Mouse (Mus musculus): ENCODE measurements at regions not wholly inside any gene's neighbourhood (a gene's known extent, or its start where the extent isn't known, plus 50 kb on each side); places are given as distances from the start of the nearest gene placed in this dataset.

DNA sequence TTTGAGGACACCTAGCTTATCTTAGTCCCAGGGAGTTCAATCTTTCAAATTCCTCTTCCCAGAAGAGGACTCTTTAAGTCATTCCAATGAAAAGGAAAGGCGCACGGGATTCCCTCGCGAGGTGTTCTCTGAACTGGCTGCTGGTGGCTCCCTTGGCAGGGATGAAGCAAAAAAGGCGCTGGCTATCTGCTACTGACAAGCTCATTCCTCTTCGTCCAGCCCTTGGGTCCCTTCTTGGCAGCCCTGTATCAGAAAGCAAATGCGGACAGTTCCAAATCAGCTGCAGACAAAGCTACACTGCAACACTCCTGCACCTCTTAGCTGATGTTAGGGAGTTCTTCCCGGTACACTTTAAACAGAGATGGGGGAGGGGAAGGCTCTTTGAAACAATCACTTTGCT, 155.4 kb downstream of the Ifng start:
- WGBS: 62% methylated on average over 8 of the region's 8 CpGs
- Histone ChIP-seq H3K4me2 (ENCODE audit: low read length) (no peak overlapping the region), H3K27ac (ENCODE audit: low read length) (no peak overlapping the region), H3K9me3 (replicated peaks; ENCODE audit: control insufficient read depth, low read length, poor library complexity, severe bottlenecking) (no peaks in the 10 kb centered on the region), H3K4me1 (ENCODE audit: control insufficient read depth, insufficient read depth, low read length) (no peaks in the 10 kb centered on the region; the same call in 1 of the 2 replicates), H3K27me3 (ENCODE audit: control insufficient read depth, insufficient read depth, low read depth, low read length) (no peaks in the 10 kb centered on the region), H3K4me3 (ENCODE audit: low read depth, low read length) (no peak overlapping the region), H3K36me3 (ENCODE audit: control insufficient read depth, insufficient read depth, low read length) (no peaks in the 10 kb centered on the region), H3K9ac (ENCODE audit: low read depth, low read length) (no peak overlapping the region)
- no peak for ATAC-seq

DNA sequence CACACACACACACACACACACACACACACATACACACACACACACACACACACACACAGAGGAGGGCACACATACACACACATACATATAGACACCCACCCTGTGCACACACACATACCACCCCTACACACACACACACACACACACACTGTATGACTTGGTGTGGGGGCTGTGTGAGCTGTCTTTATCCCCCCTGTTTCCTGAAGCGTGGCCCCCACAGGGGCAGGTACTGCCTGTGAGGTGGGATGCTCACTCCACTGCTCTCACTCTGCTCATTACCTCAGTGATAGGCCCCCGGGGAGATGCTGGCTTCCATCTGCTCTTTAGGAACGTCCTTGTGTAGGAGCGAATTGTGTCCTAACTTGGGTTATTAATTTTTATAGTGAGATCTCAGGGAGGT, 157.7 kb downstream of the Ifng start:
- no peaks in the 10 kb centered on the region for H3K27me3 ChIP-seq (ENCODE audit: control insufficient read depth, insufficient read depth, low read depth, low read length)
- no peaks in the 10 kb centered on the region; the same call in 1 of the 2 replicates for H3K4me1 ChIP-seq (ENCODE audit: control insufficient read depth, insufficient read depth, low read length)
- H3K9me3 ChIP-seq (replicated peaks; ENCODE audit: control insufficient read depth, low read length, poor library complexity, severe bottlenecking): no peaks in the 10 kb centered on the region
- no peak overlapping the region for H3K4me3 ChIP-seq (ENCODE audit: low read depth, low read length)
- no peak overlapping the region for H3K4me2 ChIP-seq (ENCODE audit: low read length)
- no peak for ATAC-seq
- no peak overlapping the region for H3K9ac ChIP-seq (ENCODE audit: low read depth, low read length)
- WGBS: 81% methylated on average over 4 of the region's 4 CpGs
- H3K36me3 ChIP-seq (ENCODE audit: control insufficient read depth, insufficient read depth, low read length): no peaks in the 10 kb centered on the region
- H3K27ac ChIP-seq (ENCODE audit: low read length): no peak overlapping the region

DNA sequence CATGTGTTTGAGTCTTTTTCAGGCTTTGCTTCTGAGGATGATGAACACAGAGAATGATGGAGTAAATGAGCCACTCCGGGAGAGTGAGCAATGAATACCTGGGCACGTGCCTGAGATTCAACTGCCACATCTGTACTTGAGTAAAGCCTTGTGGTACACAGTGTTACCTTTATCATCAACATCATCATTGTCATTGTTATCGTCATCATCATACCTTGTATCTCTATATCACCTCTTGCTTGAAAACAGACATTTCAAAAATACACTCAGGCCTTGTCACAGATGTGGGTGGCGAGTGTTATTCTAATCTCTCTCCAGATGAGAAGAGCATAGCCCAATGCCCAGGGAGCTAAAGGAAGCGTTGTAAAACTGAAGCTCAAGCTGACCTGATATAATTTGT, 158.4 kb downstream of the Ifng start:
- no peak overlapping the region for H3K27ac ChIP-seq (ENCODE audit: low read length)
- no peak overlapping the region for H3K9ac ChIP-seq (ENCODE audit: low read depth, low read length)
- no peaks in the 10 kb centered on the region for H3K36me3 ChIP-seq (ENCODE audit: control insufficient read depth, insufficient read depth, low read length)
- no peaks in the 10 kb centered on the region for H3K27me3 ChIP-seq (ENCODE audit: control insufficient read depth, insufficient read depth, low read depth, low read length)
- H3K4me1 ChIP-seq (ENCODE audit: control insufficient read depth, insufficient read depth, low read length): no peaks in the 10 kb centered on the region; the same call in 1 of the 2 replicates
- 92% methylated on average over 5 of the region's 5 CpGs for WGBS
- H3K4me3 ChIP-seq (ENCODE audit: low read depth, low read length): no peak overlapping the region
- H3K4me2 ChIP-seq (ENCODE audit: low read length): no peak overlapping the region
- ATAC-seq: no peak
- H3K9me3 ChIP-seq (replicated peaks; ENCODE audit: control insufficient read depth, low read length, poor library complexity, severe bottlenecking): no peaks in the 10 kb centered on the region

DNA sequence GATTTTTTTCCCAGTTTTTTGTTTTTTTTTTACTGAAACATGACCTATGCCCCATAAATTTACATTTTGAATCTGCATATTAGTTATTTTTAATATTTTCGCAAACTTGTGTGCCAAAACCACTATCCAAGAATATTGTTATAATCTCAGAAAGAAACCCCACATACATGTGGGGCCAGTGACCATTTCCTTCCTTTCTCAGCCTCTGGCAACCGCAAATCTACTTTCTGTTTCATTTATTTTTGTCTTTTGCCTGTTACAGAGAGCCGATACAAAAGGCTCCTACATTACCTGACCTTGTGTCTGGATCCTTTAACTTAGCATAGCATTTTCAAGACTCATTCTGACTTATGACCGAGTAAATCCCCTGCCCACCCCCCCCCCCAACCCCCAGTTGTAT, 158.8 kb downstream of the Ifng start:
- H3K4me2 ChIP-seq (ENCODE audit: low read length): no peak overlapping the region
- H3K9ac ChIP-seq (ENCODE audit: low read depth, low read length): no peak overlapping the region

DNA sequence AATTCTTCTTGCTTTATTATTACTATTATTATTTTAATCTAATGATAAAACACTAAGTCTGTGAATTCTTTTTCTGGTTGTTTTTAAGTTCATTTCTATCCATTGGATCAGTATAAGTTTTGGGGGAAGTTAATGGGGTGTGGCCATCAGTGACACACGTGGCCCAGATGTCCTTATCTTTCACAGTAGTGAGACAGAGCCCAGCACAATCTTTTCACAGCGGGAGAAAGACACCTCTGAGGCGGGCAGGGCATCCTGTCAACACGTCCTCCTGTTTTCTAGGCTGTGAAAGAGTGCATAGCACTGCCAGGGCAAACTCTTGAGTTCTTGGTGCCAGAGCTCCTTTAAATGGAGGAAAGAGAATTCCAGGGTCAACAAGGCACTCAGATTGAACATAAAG, 162.1 kb downstream of the Ifng start:
- no peaks in the 10 kb centered on the region for H3K27me3 ChIP-seq (ENCODE audit: control insufficient read depth, insufficient read depth, low read depth, low read length)
- ATAC-seq: no peak
- no peak overlapping the region for H3K4me2 ChIP-seq (ENCODE audit: low read length)
- no peaks in the 10 kb centered on the region for H3K36me3 ChIP-seq (ENCODE audit: control insufficient read depth, insufficient read depth, low read length)
- H3K4me1 ChIP-seq (ENCODE audit: control insufficient read depth, insufficient read depth, low read length): no peaks in the 10 kb centered on the region
- no peak overlapping the region for H3K4me3 ChIP-seq (ENCODE audit: low read depth, low read length)
- H3K9ac ChIP-seq (ENCODE audit: low read depth, low read length): no peak overlapping the region
- no peak overlapping the region for H3K27ac ChIP-seq (ENCODE audit: low read length)
- H3K9me3 ChIP-seq (replicated peaks; ENCODE audit: control insufficient read depth, low read length, poor library complexity, severe bottlenecking): no peaks in the 10 kb centered on the region
- 69% methylated on average over 4 of the region's 4 CpGs for WGBS

More for the DNA sequence above, 158.8 kb downstream of the Ifng start:
- Histone ChIP-seq H3K36me3 (ENCODE audit: control insufficient read depth, insufficient read depth, low read length) (no peaks in the 10 kb centered on the region), H3K27ac (ENCODE audit: low read length) (no peak overlapping the region), H3K27me3 (ENCODE audit: control insufficient read depth, insufficient read depth, low read depth, low read length) (no peaks in the 10 kb centered on the region), H3K4me3 (ENCODE audit: low read depth, low read length) (no peak overlapping the region), H3K4me1 (ENCODE audit: control insufficient read depth, insufficient read depth, low read length) (no peaks in the 10 kb centered on the region; the same call in 1 of the 2 replicates), H3K9me3 (replicated peaks; ENCODE audit: control insufficient read depth, low read length, poor library complexity, severe bottlenecking) (no peaks in the 10 kb centered on the region)
- ATAC-seq: no peak
- 94% methylated on average over 4 of the region's 4 CpGs for WGBS

DNA sequence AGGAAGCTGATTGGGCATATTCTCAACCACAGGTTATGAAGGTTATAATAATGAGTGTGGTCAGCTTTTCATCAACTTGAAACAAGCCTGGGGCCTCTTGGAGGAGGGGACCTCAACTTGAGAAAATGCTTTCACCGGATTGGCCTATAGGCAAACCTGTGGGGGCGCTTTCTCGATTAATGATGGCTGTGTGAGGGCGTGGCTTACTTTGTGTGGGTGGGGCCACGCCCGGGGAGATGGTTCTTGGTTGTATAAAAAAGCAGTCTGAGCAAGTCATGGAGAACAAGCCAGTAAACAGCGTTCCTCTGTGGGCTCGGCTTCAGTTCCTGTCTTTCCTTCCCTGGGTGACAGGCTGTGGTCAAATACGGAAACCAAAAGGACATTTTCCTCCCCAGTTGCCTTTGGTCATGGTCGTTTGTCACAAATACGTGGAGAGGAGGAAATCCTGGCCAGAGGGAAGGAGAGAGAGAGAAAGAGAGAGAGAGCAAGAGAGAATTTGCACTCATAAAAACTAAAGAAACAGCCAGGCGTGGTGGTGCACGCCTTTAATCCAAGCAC, 163.1 kb downstream of the Ifng start:
- Histone ChIP-seq H3K4me1 (ENCODE audit: control insufficient read depth, insufficient read depth, low read length) (no peaks in the 10 kb centered on the region), H3K36me3 (ENCODE audit: control insufficient read depth, insufficient read depth, low read length) (no peaks in the 10 kb centered on the region), H3K9me3 (replicated peaks; ENCODE audit: control insufficient read depth, low read length, poor library complexity, severe bottlenecking) (no peaks in the 10 kb centered on the region), H3K27me3 (ENCODE audit: control insufficient read depth, insufficient read depth, low read depth, low read length) (no peaks in the 10 kb centered on the region), H3K9ac (ENCODE audit: low read depth, low read length) (no peak overlapping the region), H3K4me3 (ENCODE audit: low read depth, low read length) (no peak overlapping the region), H3K4me2 (ENCODE audit: low read length) (no peak overlapping the region), H3K27ac (ENCODE audit: low read length) (no peak overlapping the region)
- ATAC-seq: no peak
- whole genome bisulfite sequencing: 89% methylated on average over 13 of the region's 13 CpGs

DNA sequence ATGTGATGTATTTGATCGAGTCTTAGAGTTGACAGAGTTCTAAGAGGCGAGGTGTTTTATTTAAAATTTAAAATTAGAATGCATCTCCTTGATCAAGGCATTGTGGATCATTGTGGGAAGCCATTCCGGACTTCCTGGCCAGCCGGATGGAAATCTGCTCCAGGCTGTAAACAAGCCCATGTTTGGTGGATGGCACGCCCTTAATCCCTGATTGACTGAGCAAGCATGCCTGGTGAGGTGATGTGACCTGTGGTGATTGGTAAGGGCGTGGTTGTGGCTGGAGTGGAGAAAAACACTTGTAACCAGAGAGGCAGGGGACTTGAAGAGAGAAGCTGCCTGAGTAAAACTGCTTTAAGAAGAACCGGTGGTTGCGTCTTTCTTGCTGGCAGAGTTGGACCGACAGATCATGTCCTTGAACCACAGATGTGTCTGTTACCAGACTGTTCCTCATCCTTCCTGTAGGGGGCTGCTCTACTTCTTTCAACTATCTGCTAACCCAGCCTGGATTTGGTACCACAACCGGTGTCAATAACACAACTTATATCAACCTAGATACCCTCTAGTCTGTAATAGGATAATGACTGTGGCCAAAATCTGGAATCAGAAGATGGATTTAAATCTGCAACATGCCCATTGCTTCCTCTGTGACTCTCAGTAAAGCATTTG, 164.4 kb downstream of the Ifng start:
- Histone ChIP-seq H3K9me3 (replicated peaks; ENCODE audit: control insufficient read depth, low read length, poor library complexity, severe bottlenecking) (no peaks in the 10 kb centered on the region), H3K4me1 (ENCODE audit: control insufficient read depth, insufficient read depth, low read length) (no peaks in the 10 kb centered on the region), H3K27me3 (ENCODE audit: control insufficient read depth, insufficient read depth, low read depth, low read length) (no peaks in the 10 kb centered on the region), H3K4me2 (ENCODE audit: low read length) (no peak overlapping the region), H3K27ac (ENCODE audit: low read length) (no peak overlapping the region), H3K9ac (ENCODE audit: low read depth, low read length) (no peak overlapping the region), H3K36me3 (ENCODE audit: control insufficient read depth, insufficient read depth, low read length) (no peaks in the 10 kb centered on the region), H3K4me3 (ENCODE audit: low read depth, low read length) (no peak overlapping the region)
- WGBS: 95% methylated on average over 10 of the region's 10 CpGs
- ATAC-seq: no peak

DNA sequence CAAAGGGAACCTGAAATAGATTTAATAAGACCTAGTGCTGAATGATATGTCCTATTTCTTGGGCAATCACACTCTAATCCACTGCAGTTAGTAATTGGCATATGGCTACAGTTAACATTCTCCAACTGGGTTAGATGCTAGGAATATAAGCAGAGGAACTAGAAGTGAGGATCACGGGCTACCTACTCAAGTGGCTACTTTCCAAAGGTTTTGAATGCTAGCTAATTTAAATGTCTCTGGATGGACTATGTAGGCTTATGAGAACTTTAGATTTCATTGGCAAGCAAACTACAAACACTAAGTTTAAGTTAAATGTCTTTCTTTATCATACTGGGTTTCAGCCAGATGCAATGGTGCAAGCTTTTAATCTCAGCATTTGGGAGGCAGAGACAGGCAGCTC, 166.6 kb downstream of the Ifng start:
- Histone ChIP-seq H3K27me3 (ENCODE audit: control insufficient read depth, insufficient read depth, low read depth, low read length) (no peaks in the 10 kb centered on the region), H3K9ac (ENCODE audit: low read depth, low read length) (no peak overlapping the region), H3K4me2 (ENCODE audit: low read length) (no peak overlapping the region), H3K4me1 (ENCODE audit: control insufficient read depth, insufficient read depth, low read length) (no peaks in the 10 kb centered on the region), H3K36me3 (ENCODE audit: control insufficient read depth, insufficient read depth, low read length) (no peaks in the 10 kb centered on the region), H3K27ac (ENCODE audit: low read length) (no peak overlapping the region), H3K9me3 (replicated peaks; ENCODE audit: control insufficient read depth, low read length, poor library complexity, severe bottlenecking) (no peaks in the 10 kb centered on the region), H3K4me3 (ENCODE audit: low read depth, low read length) (no peak overlapping the region)
- WGBS: 89% methylated on average over 1 of the region's 1 CpGs
- ATAC-seq: no peak

DNA sequence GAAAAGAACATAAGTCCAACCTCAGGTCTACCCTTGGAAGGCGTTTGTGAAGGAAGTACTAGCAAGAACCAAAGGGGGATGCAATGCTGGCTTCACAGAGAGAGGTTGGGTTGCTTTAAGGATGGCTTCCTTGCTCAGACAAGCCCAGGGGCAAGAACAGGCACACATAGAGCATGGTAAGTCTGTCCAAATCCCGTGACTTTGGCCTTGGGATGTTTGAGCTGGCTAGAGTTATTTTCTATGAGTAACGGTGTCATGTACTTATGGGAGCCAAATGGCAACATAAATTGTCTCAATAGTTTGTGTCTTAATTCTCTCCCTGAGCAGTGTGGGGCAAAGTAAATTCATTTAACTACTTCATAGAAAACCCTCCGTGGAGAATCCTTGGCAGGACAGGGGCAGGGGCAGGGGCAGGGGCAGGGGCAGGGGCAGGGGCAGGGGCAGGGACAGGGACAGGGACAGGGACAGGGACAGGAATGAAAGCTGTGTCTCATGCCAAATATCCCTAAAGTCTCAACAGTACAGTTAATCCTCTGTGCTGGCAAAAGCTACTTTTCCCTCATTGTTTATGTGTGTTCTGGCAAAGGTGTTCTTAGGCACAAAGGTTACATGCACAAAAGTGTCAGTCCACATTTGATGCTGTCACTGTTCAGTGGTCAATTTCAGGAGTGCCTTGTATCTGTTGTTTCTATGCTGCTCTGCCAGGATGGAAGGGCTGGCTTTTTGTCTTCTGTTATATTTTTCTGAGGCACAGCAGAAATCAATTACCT, 167.7 kb downstream of the Ifng start:
- no peak for ATAC-seq
- Histone ChIP-seq H3K4me3 (ENCODE audit: low read depth, low read length) (no peak overlapping the region), H3K27me3 (ENCODE audit: control insufficient read depth, insufficient read depth, low read depth, low read length) (no peaks in the 10 kb centered on the region), H3K4me2 (ENCODE audit: low read length) (no peak overlapping the region), H3K9me3 (replicated peaks; ENCODE audit: control insufficient read depth, low read length, poor library complexity, severe bottlenecking) (no peaks in the 10 kb centered on the region), H3K9ac (ENCODE audit: low read depth, low read length) (no peak overlapping the region), H3K36me3 (ENCODE audit: control insufficient read depth, insufficient read depth, low read length) (no peaks in the 10 kb centered on the region), H3K27ac (ENCODE audit: low read length) (no peak overlapping the region), H3K4me1 (ENCODE audit: control insufficient read depth, insufficient read depth, low read length) (no peaks in the 10 kb centered on the region)
- WGBS: 69% methylated on average over 4 of the region's 4 CpGs
